Mouse (Mus musculus) limb, embryonic 12.5 days (tissue): ENCODE measurements around the gene Dnaic1. TPM values are rescaled to one million over a fixed set of nuclear protein-coding genes. Genes with fewer than 3 reads are reported as not detected.

ENCODE experiments used
- ATAC-seq: fragments of 200-750 bp; cut with Nextera tagmentation; 2 replicates; pipeline ENCODE4 v1.8.0; 2017; ENCODE audit warnings: low read depth, moderate TSS enrichment; ENCODE audit not compliant: insufficient number of reproducible peaks, insufficient read depth, low FRiP score, low TSS enrichment
- H3K27ac ChIP-seq: fragments of 300-500 bp; sonication (generic); 2 replicates; pipeline ENCODE4 v1.5.1; 2016; ENCODE audit warnings: mild to moderate bottlenecking, moderate library complexity
- H3K27me3 ChIP-seq: fragments of 300-500 bp; sonication (generic); 2 replicates; pipeline ENCODE4 v1.6.1; 2016; ENCODE audit warnings: mild to moderate bottlenecking, moderate library complexity
- H3K36me3 ChIP-seq: fragments of 300-500 bp; sonication (generic); 2 replicates; pipeline ENCODE4 v1.6.1; 2016; ENCODE audit warnings: mild to moderate bottlenecking, moderate library complexity
- H3K4me1 ChIP-seq: fragments of 300-500 bp; sonication (generic); replicated peaks from 2 replicates; pipeline ENCODE4 v1.6.1; 2016
- H3K4me2 ChIP-seq: fragments of 300-500 bp; sonication (generic); 2 replicates; pipeline ENCODE4 v1.6.1; 2016; ENCODE audit warnings: mild to moderate bottlenecking, moderate library complexity
- H3K4me3 ChIP-seq: fragments of 300-500 bp; sonication (generic); replicated peaks from 2 replicates; pipeline ENCODE4 v1.5.1; 2016; ENCODE audit warnings: mild to moderate bottlenecking
- H3K9ac ChIP-seq: fragments of 300-500 bp; sonication (generic); replicated peaks from 2 replicates; pipeline ENCODE4 v1.6.1; 2016; ENCODE audit warnings: mild to moderate bottlenecking, moderate library complexity
- H3K9me3 ChIP-seq: fragments of 300-500 bp; sonication (generic); 2 replicates; pipeline ENCODE4 v1.6.1; 2016; ENCODE audit warnings: mild to moderate bottlenecking, moderate library complexity
- WGBS: fragments of 180-500 bp; shearing (Covaris S2); methylation state at CpG from one replicate; pipeline ENCODE4 v1.1.7; 2016; 5-methylcytosine and 5-hydroxymethylcytosine counted together
- polyA plus RNA-seq: library from polyadenylated mRNA; unstranded; fragments of >200 nt; fragmentation: Nextera tagmentation; extraction: Ambion mirVana; gene quantifications from 2 replicates; pipeline ENCODE4 v1.2.1, GENCODE M21; 2016

Dnaic1 gene
- polyA plus RNA-seq, 1 experiment from 2014 or later: 0.48 TPM

GRCm38 (mm10) chr4:41653296-41653695, 83.7 kb downstream of the Dnaic1 start:
- WGBS: 34% methylated on average over 6 of the region's 6 CpGs
- H3K9ac ChIP-seq: no peak overlapping the region
- H3K27me3 ChIP-seq: peaks cover 76% of the 10 kb centered on the region
- H3K4me3 ChIP-seq: no peak overlapping the region
- no peaks in the 10 kb centered on the region for H3K9me3 ChIP-seq
- no peaks in the 10 kb centered on the region for H3K36me3 ChIP-seq
- no peak overlapping the region for H3K4me2 ChIP-seq
- H3K27ac ChIP-seq: no peak overlapping the region
- no peak for ATAC-seq
- peaks cover 31% of the 10 kb centered on the region for H3K4me1 ChIP-seq

GRCm38 (mm10) chr4:41653730-41654129, 84.2 kb downstream of the Dnaic1 start:
- Histone ChIP-seq H3K4me3 (no peak overlapping the region), H3K27ac (no peak overlapping the region), H3K27me3 (peaks cover 77% of the 10 kb centered on the region), H3K9ac (no peak overlapping the region), H3K4me2 (no peak overlapping the region), H3K36me3 (no peaks in the 10 kb centered on the region), H3K9me3 (no peaks in the 10 kb centered on the region), H3K4me1 (peaks cover 36% of the 10 kb centered on the region)
- no peak for ATAC-seq
- 58% methylated on average over 6 of the region's 6 CpGs for WGBS

- Histone ChIP-seq H3K27me3 (peaks cover 79% of the 10 kb centered on the region), H3K4me1 (peaks cover 41% of the 10 kb centered on the region), H3K9me3 (no peaks in the 10 kb centered on the region), H3K36me3 (no peaks in the 10 kb centered on the region), H3K27ac (no peak overlapping the region), H3K4me3 (no peak overlapping the region), H3K9ac (no peak overlapping the region), H3K4me2 (no peak overlapping the region)
- 13% methylated on average over 7 of the region's 7 CpGs for WGBS
- no peak for ATAC-seq
Measured at GRCm38 (mm10) chr4:41654217-41654616, 84.6 kb downstream of the Dnaic1 start.

- H3K4me1 ChIP-seq: peaks cover 54% of the 10 kb centered on the region
- no peak overlapping the region for H3K4me3 ChIP-seq
- H3K9ac ChIP-seq: no peak overlapping the region
- no peak overlapping the region for H3K4me2 ChIP-seq
- H3K27ac ChIP-seq: no peak overlapping the region
- H3K9me3 ChIP-seq: no peaks in the 10 kb centered on the region
- ATAC-seq: no peak
- 35% methylated on average over 2 of the region's 2 CpGs for WGBS
- H3K27me3 ChIP-seq: peaks cover 84% of the 10 kb centered on the region
- H3K36me3 ChIP-seq: no peaks in the 10 kb centered on the region
Measured at GRCm38 (mm10) chr4:41655525-41655924, 86.0 kb downstream of the Dnaic1 start.

- peak overlapping the region; percentile 43 for H3K4me2 ChIP-seq
- 6% methylated on average over 25 of the region's 25 CpGs for WGBS
Measured at GRCm38 (mm10) chr4:41658566-41659384, 89.2 kb downstream of the Dnaic1 start.

GRCm38 (mm10) chr4:41659556-41659955, 90.0 kb downstream of the Dnaic1 start:
- H3K9ac ChIP-seq: no peak overlapping the region
- peak overlapping the region; percentile 43 for H3K4me2 ChIP-seq
- H3K4me1 ChIP-seq: peaks cover 88% of the 10 kb centered on the region
- 13% methylated on average over 13 of the region's 13 CpGs for WGBS
- no peaks in the 10 kb centered on the region for H3K9me3 ChIP-seq
- H3K27me3 ChIP-seq: peaks cover 95% of the 10 kb centered on the region
- H3K36me3 ChIP-seq: no peaks in the 10 kb centered on the region
- ATAC-seq: 0 out of 2 replicates have a peak, but pooled peaks have one; percentile 1
- H3K4me3 ChIP-seq: no peak overlapping the region
- peak overlapping the region; percentile 87 for H3K27ac ChIP-seq

More at GRCm38 (mm10) chr4:41658566-41659384, 89.2 kb downstream of the Dnaic1 start:
- no peak for ATAC-seq
- Histone ChIP-seq H3K9me3 (no peaks in the 10 kb centered on the region), H3K9ac (no peak overlapping the region), H3K27ac (peak overlapping the region; percentile 87), H3K36me3 (no peaks in the 10 kb centered on the region), H3K4me1 (peaks cover 86% of the 10 kb centered on the region), H3K4me3 (peak overlapping the region; percentile 7; the same call in 1 of the 2 replicates), H3K27me3 (peaks cover 94% of the 10 kb centered on the region)

- Histone ChIP-seq H3K36me3 (no peaks in the 10 kb centered on the region), H3K9ac (no peak overlapping the region), H3K9me3 (no peaks in the 10 kb centered on the region), H3K4me3 (no peak overlapping the region), H3K4me1 (peaks cover 86% of the 10 kb centered on the region), H3K27me3 (peaks cover 94% of the 10 kb centered on the region), H3K4me2 (peak overlapping the region; percentile 27), H3K27ac (peak overlapping the region; percentile 87)
- WGBS: 4% methylated on average over 11 of the region's 11 CpGs
- ATAC-seq: peak; percentile 32
Measured at GRCm38 (mm10) chr4:41660851-41661430, 91.4 kb downstream of the Dnaic1 start.

- H3K9me3 ChIP-seq: no peaks in the 10 kb centered on the region
- peaks cover 81% of the 10 kb centered on the region for H3K4me1 ChIP-seq
- WGBS: 21% methylated on average over 11 of the region's 11 CpGs
- no peak overlapping the region for H3K27ac ChIP-seq
- no peaks in the 10 kb centered on the region for H3K36me3 ChIP-seq
- no peak overlapping the region for H3K4me3 ChIP-seq
- H3K4me2 ChIP-seq: no peak overlapping the region
- peaks cover 93% of the 10 kb centered on the region for H3K27me3 ChIP-seq
- no peak for ATAC-seq
- no peak overlapping the region for H3K9ac ChIP-seq
Measured at GRCm38 (mm10) chr4:41662723-41663122, 93.1 kb downstream of the Dnaic1 start.

GRCm38 (mm10) chr4:41663614-41664013, 94.0 kb downstream of the Dnaic1 start:
- Histone ChIP-seq H3K4me2 (no peak overlapping the region), H3K4me1 (peaks cover 72% of the 10 kb centered on the region), H3K9me3 (no peaks in the 10 kb centered on the region), H3K4me3 (no peak overlapping the region), H3K36me3 (no peaks in the 10 kb centered on the region), H3K27me3 (peaks cover 93% of the 10 kb centered on the region), H3K9ac (no peak overlapping the region), H3K27ac (no peak overlapping the region)
- WGBS: 7% methylated on average over 8 of the region's 9 CpGs
- no peak for ATAC-seq

GRCm38 (mm10) chr4:41664533-41664932, 95.0 kb downstream of the Dnaic1 start:
- Histone ChIP-seq H3K36me3 (no peaks in the 10 kb centered on the region), H3K27me3 (peaks cover 94% of the 10 kb centered on the region), H3K9ac (no peak overlapping the region), H3K9me3 (no peaks in the 10 kb centered on the region), H3K4me3 (no peak overlapping the region), H3K4me1 (peaks cover 62% of the 10 kb centered on the region), H3K27ac (no peak overlapping the region), H3K4me2 (no peak overlapping the region)
- ATAC-seq: no peak
- WGBS: 18% methylated on average over 7 of the region's 7 CpGs

GRCm38 (mm10) chr4:41665009-41665675, 95.6 kb downstream of the Dnaic1 start:
- 3% methylated on average over 5 of the region's 8 CpGs for WGBS
- H3K36me3 ChIP-seq: no peaks in the 10 kb centered on the region
- peak overlapping the region; percentile 45 for H3K9ac ChIP-seq
- no peak for ATAC-seq
- H3K4me2 ChIP-seq: 0 out of 2 replicates have a peak overlapping the region, but pooled peaks have one; percentile 6
- H3K9me3 ChIP-seq: no peaks in the 10 kb centered on the region
- no peak overlapping the region for H3K4me3 ChIP-seq
- H3K27ac ChIP-seq: peak overlapping the region; percentile 56; the same call in 1 of the 2 replicates
- H3K4me1 ChIP-seq: peaks cover 56% of the 10 kb centered on the region
- H3K27me3 ChIP-seq: peaks cover 94% of the 10 kb centered on the region
